Mouse (Mus musculus) myocyte (in vitro differentiated cells): ENCODE results near the gene Ankrd63.

ENCODE experiments used
- CEBPB ChIP-seq: IDR thresholded peaks from 2 replicates; pipeline ENCODE4 v1.6.1; 2011; ENCODE audit warnings: mild to moderate bottlenecking, moderate library complexity; ENCODE audit not compliant: poor library complexity, insufficient read depth, severe bottlenecking
- E2F4 ChIP-seq: IDR thresholded peaks from one replicate; pipeline ENCODE4 v1.6.1; 2011; ENCODE audit warnings: mild to moderate bottlenecking, control low read depth, moderate library complexity; ENCODE audit not compliant: insufficient read depth
- MAX ChIP-seq: IDR thresholded peaks from one replicate; pipeline ENCODE4 v1.6.1; 2011; ENCODE audit warnings: low read depth, mild to moderate bottlenecking, control low read depth
- MYOD1 ChIP-seq, 3 experiments: IDR thresholded peaks; one replicate each; pipeline ENCODE4 v1.6.1; 2011; ENCODE audit warnings: control low read depth in 2 of 3, low read depth in 2 of 3, mild to moderate bottlenecking in 2 of 3, moderate library complexity in 1 of 3; ENCODE audit not compliant: insufficient read length in 2 of 3, control insufficient read depth in 1 of 3
- MYOG ChIP-seq, 3 experiments: IDR thresholded peaks; one replicate each; pipeline ENCODE4 v1.6.1; 2011; ENCODE audit warnings: control low read depth in 2 of 3, low read depth in 2 of 3, mild to moderate bottlenecking in 2 of 3; ENCODE audit not compliant: insufficient read length in 2 of 3, control insufficient read depth in 1 of 3, insufficient read depth in 1 of 3
- POLR2A ChIP-seq: IDR thresholded peaks from one replicate; pipeline ENCODE4 v1.6.1; 2011; ENCODE audit warnings: low read depth, mild to moderate bottlenecking, control low read depth, moderate library complexity; ENCODE audit not compliant: insufficient read length
- POLR2AphosphoS2 ChIP-seq: IDR thresholded peaks from one replicate; pipeline ENCODE4 v1.6.1; 2011; ENCODE audit warnings: low read depth, control low read depth; ENCODE audit not compliant: insufficient read length
- REST ChIP-seq: IDR thresholded peaks from one replicate; pipeline ENCODE4 v1.6.1; 2011; ENCODE audit warnings: mild to moderate bottlenecking, control low read depth, moderate library complexity; ENCODE audit not compliant: insufficient read depth, insufficient read length
- SRF ChIP-seq: IDR thresholded peaks from one replicate; pipeline ENCODE4 v1.6.1; 2011; ENCODE audit warnings: low read depth; ENCODE audit not compliant: control insufficient read depth, insufficient read length
- TCF12 ChIP-seq: IDR thresholded peaks from one replicate; pipeline ENCODE4 v1.6.1; 2011; ENCODE audit warnings: mild to moderate bottlenecking, control low read depth; ENCODE audit not compliant: poor library complexity, insufficient read depth, severe bottlenecking
- USF1 ChIP-seq: IDR thresholded peaks from one replicate; pipeline ENCODE4 v1.6.1; 2011; ENCODE audit warnings: low read depth, mild to moderate bottlenecking, control low read depth, moderate library complexity

GRCm38 (mm10) chr2:118743261-118743943 lies 39.6 kb upstream of the Ankrd63 start:
- no peak for TF ChIP-seq REST
- no peak for TF ChIP-seq MYOG (IDR thresholded peaks at IDR 0.05; ENCODE audit: control insufficient read depth in 1 of 3, insufficient read depth in 1 of 3, insufficient read length in 2 of 3, low read depth in 2 of 3)
- no peak for TF ChIP-seq POLR2A
- no peak for TF ChIP-seq E2F4
- TF ChIP-seq MAX = no peak
- no peak for TF ChIP-seq POLR2AphosphoS2
- no peak for TF ChIP-seq MYOD1 (IDR thresholded peaks at IDR 0.05; ENCODE audit: control insufficient read depth in 1 of 3, insufficient read length in 2 of 3, low read depth in 2 of 3)
- TF ChIP-seq USF1 = no peak
- TF ChIP-seq TCF12 = no peak
- TF ChIP-seq SRF = no peak
- TF ChIP-seq CEBPB = no peak
